Mouse (Mus musculus): ENCODE results near the gene Mef2a. TPM values are rescaled to one million over a fixed set of nuclear protein-coding genes. Genes with fewer than 3 reads are reported as not detected.

The Mef2a gene
- polyA plus RNA-seq, 1 experiment from 2014 or later = 38.4 TPM

DNA sequence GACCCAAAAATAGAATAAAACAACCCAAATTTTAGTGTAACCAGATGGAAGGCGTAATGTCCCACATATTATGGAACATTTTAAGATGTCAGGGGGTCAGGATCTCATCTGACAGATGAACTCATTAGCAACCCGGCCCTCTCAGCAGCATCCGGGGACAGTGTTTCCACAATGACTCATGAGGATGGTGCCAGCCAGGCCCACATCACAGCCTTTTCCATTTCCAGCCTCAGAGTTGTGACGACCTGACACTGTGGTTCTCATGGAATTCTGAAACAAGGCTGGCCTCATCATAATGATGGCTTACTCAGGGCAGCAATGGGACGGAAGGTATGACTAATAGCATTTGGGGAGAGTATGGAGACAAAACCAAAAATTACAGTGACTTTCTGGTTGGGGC is 18.1 kb upstream of the Mef2a start:
- no peaks in the 10 kb centered on the region for H3K4me1 ChIP-seq
- no peak overlapping the region for H3K9ac ChIP-seq
- H3K27me3 ChIP-seq (replicated peaks) = no peaks in the 10 kb centered on the region
- no peak overlapping the region for H3K4me3 ChIP-seq (replicated peaks)
- H3K36me3 ChIP-seq = no peaks in the 10 kb centered on the region
- no peak overlapping the region for H3K4me2 ChIP-seq
- ATAC-seq (ENCODE audit: insufficient read depth, low FRiP score, low read depth) = no peak
- H3K9me3 ChIP-seq = no peaks in the 10 kb centered on the region
- H3K27ac ChIP-seq = no peak overlapping the region
- 60% methylated on average over 5 of the region's 5 CpGs for WGBS

DNA sequence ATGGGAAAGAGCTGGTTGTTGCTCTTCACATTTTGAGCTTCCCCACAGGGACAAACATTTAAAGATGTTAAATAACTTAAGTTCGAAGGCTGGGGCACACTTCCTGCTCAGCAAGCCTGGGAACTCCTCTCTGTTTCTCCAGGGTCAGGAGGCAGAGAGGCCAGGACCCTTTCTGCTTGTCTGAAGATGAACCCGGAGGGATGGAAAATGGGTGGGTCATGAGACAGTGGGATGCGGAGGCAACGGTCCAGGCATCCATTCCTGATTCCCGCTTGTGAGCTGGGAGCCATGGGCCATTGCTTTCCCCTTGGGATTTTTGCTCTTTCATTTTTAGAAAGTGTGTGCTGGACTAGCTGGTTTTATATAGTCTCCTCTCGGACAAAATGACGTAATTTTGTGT is 17.4 kb upstream of the Mef2a start:
- no peaks in the 10 kb centered on the region for H3K4me1 ChIP-seq
- H3K9ac ChIP-seq = no peak overlapping the region
- H3K4me2 ChIP-seq = no peak overlapping the region
- H3K27ac ChIP-seq = no peak overlapping the region
- no peak overlapping the region for H3K4me3 ChIP-seq (replicated peaks)
- no peaks in the 10 kb centered on the region for H3K36me3 ChIP-seq
- H3K27me3 ChIP-seq (replicated peaks) = no peaks in the 10 kb centered on the region
- 69% methylated on average over 7 of the region's 7 CpGs for WGBS
- no peaks in the 10 kb centered on the region for H3K9me3 ChIP-seq
- no peak for ATAC-seq (ENCODE audit: insufficient read depth, low FRiP score, low read depth)

DNA sequence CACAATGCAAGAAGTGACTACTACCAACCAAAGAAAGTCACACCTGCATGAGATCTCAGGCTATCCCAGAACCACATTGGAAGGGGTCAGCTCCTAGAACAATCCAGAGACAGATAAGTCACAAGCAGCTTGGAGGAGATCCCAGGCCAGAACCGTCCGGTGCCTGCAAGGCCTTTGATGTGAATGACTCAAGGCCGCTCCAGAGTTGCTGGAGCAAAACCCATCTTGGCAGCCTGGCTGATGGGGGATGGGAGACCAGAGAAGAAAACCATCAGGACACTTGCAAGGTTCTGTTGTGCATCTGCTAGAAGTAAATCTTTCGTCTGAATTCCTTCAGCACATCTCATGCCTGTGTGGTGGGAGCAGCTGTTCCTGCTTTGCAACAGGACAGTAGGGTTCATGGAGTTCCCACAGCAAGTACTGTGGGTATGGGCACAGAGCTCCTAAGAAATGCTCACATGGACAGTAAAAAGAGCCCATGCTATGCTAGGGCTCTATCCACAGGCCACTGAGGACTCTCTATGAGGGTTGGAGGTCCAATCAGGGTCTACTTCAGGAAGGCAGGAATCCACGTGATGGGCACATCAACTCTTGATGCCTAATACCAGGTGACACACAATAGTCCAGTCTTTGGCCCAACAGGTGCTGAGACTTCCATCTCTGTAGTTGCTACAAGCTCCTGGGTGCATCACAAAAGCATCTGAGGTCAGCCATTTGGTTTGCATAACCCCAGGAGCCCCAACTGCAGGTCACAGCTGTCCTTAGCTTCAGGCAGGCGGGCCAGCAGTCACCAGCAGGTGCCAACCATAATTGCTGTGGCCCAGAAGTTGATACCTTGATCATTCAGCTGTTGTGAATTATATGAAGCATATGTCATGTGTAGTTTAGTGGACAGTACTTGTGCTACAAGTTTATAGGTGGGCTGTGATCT is 12.5 kb upstream of the Mef2a start:
- no peaks in the 10 kb centered on the region for H3K4me1 ChIP-seq
- no peaks in the 10 kb centered on the region for H3K9me3 ChIP-seq
- no peak overlapping the region for H3K9ac ChIP-seq
- no peak overlapping the region for H3K4me2 ChIP-seq
- no peak overlapping the region for H3K4me3 ChIP-seq (replicated peaks)
- no peaks in the 10 kb centered on the region for H3K36me3 ChIP-seq
- H3K27ac ChIP-seq = no peak overlapping the region
- WGBS = 75% methylated on average over 6 of the region's 6 CpGs
- ATAC-seq (ENCODE audit: insufficient read depth, low FRiP score, low read depth) = no peak
- no peaks in the 10 kb centered on the region for H3K27me3 ChIP-seq (replicated peaks)

DNA sequence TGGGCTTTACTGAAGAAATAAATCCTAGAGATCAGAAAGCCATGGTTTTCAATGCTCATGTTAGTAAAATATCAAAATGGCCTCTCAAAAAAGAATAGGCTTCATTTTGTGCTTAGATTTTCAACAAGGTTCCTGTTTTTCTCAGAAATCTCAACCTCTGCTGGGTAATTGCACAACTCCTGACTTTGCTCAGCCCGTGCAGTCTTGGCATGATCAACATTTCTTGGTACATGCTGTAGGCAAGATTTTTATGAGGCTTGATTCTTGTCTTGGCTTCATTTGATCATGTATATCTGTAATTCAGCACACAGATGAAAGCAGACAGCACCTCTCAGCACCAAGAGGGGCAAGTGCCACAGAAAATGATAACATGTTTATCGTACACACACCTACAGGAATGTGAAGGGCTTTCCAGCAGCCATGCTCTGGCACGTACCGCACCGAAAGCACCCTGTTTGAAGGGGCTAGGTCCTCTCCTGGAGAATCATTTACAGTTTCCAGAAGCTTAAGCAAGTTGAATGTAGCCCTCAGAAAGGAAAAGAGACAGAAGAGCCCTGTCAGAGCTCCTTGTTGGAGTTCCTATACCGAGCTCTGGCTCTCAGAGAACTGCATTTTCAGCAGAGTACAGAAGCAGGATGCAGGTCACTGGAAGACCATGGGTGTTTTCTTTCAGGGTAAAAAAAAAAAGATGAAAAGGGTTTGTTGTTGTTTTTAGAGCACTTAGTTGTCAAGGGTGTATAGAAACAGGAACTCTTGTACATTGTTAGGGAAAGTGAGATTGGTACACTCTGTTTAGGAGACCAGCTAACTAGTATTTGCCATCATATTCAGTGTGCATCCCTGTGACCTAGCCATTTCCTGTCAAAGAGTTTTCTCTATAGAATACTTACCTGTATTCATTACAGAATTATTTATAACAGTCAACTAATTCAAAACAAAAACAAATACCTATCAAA is 7.8 kb upstream of the Mef2a start:
- Histone ChIP-seq H3K4me3 (replicated peaks) (no peak overlapping the region), H3K4me2 (no peak overlapping the region), H3K27me3 (replicated peaks) (no peaks in the 10 kb centered on the region), H3K4me1 (no peaks in the 10 kb centered on the region), H3K27ac (no peak overlapping the region), H3K9me3 (no peaks in the 10 kb centered on the region), H3K36me3 (no peaks in the 10 kb centered on the region), H3K9ac (no peak overlapping the region)
- WGBS = 84% methylated on average over 6 of the region's 6 CpGs
- no peak for ATAC-seq (ENCODE audit: insufficient read depth, low FRiP score, low read depth)

DNA sequence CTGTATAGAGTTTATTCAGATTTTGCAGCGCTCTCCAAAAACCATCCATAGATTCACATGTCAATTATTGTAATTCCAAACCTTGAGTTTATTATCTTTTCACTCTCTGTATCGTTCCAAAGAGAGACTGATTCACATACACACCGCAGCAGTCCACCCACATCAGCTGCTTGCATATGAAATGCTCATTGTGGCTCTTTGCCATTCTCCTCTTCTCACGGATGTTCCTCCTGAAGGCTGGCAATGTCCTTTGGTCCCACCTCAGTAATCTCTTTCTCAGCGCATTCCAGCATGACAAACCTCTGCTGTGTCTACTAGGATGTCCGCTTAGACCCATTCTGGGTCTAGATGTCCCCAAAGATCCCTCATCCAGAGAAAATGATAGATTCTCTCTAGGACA is 4.1 kb upstream of the Mef2a start:
- no peak for ATAC-seq (ENCODE audit: insufficient read depth, low FRiP score, low read depth)

DNA sequence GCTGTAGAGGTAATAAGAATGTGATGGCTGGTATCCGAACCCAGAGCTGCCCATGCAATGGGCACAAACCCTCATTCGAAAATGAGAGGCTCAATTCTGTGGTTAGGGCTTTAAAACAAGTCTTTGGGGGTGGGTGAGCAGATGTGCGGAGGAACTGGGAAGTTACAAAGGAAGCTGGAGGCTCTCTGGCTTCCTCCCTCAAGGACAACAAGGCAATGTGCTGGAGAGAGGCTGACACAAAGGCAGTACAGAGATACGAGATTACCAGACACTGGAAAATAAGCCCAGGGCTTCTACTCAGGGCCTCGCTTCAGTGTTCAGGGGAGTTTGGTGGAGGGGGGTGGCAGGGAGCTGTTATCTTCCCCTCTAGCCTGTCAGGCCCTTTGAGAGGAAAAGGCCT is 1.3 kb upstream of the Mef2a start:
- Histone ChIP-seq H3K4me2 (peak overlapping the region; percentile 93; the same call in 1 of the 2 replicates), H3K9me3 (no peaks in the 10 kb centered on the region), H3K27me3 (replicated peaks) (no peaks in the 10 kb centered on the region), H3K4me3 (replicated peaks) (no peak overlapping the region), H3K36me3 (no peaks in the 10 kb centered on the region), H3K9ac (0 out of 2 replicates have a peak overlapping the region, but pooled peaks have one; percentile 1), H3K27ac (peak overlapping the region; percentile 99), H3K4me1 (0 out of 2 replicates have a peak, but pooled peaks cover 7% of the 10 kb centered on the region)
- WGBS = 50% methylated on average over 5 of the region's 5 CpGs
- ATAC-seq (ENCODE audit: insufficient read depth, low FRiP score, low read depth) = no peak

More for the DNA sequence above, 4.1 kb upstream of the Mef2a start:
- no peak overlapping the region for H3K27ac ChIP-seq
- H3K4me2 ChIP-seq = no peak overlapping the region
- no peaks in the 10 kb centered on the region for H3K27me3 ChIP-seq (replicated peaks)
- WGBS = 81% methylated on average over 6 of the region's 6 CpGs
- H3K9me3 ChIP-seq = no peaks in the 10 kb centered on the region
- no peak overlapping the region for H3K4me3 ChIP-seq (replicated peaks)
- no peaks in the 10 kb centered on the region for H3K36me3 ChIP-seq
- H3K9ac ChIP-seq = no peak overlapping the region
- 0 out of 2 replicates have a peak, but pooled peaks cover 5% of the 10 kb centered on the region for H3K4me1 ChIP-seq

DNA sequence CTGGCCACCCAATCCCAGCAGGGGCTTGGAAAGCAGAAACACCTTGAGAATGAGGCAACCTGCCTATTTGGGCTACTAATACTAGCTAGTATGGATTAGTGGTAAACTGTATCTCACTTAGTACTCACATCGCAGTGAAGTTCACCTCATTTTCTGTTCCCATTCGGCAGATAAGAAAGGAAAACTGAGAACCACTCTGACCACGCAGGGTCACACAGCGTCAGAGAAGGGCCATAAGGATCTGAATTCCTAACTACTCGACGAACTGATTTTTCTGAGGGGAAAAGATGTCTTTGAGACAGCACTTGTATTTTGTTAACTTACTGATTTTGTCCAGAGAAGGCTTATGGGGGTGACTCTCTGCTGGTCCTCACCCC is 914 bp upstream of the Mef2a start:
- no peak for ATAC-seq (ENCODE audit: insufficient read depth, low FRiP score, low read depth)
- Histone ChIP-seq H3K4me3 (replicated peaks) (peak overlapping the region; percentile 91), H3K9ac (peak overlapping the region; percentile 97), H3K27me3 (replicated peaks) (no peaks in the 10 kb centered on the region), H3K27ac (peak overlapping the region; percentile 99), H3K36me3 (no peaks in the 10 kb centered on the region), H3K9me3 (no peaks in the 10 kb centered on the region), H3K4me1 (peaks cover 7% of the 10 kb centered on the region; the same call in 1 of the 2 replicates), H3K4me2 (peak overlapping the region; percentile 93)
- 26% methylated on average over 6 of the region's 6 CpGs for WGBS

DNA sequence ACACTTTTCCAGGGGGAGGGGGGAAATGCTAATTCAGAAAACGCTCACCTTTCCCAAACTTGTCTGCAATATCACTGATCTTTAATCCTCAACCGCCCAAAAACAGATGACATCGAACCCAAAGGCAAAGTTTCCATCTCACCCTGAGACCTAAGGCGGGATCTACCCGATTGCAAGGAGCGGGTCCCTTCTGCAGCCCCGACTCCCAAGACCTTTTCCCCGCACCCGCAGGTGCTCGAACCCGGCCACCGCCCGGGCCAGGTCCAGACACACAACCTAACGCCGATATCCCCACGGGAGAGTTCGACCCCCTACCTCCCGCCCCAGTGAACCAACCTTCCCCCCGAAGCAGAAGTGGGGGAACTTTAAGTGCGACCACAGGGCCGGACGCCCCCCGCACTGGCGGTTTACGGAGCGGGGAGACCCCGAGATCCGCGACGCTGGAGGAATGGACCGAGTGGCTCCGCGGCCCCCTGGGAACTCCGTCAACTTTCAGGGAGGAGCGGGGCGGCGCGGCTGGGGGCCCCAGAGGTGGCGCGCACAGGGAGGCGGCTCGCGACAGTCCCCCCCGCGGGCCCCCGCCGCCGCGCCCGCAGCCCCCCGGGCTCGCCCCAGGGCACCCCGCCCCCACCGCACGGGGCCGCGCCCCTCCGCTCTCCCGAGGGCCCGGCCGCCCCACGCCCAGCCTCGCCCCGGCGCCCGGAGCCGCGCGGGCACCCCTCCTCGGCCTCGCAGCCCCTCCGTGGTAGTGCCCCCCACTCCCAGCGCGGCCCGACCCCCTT is 576 bp downstream of the Mef2a start:
- Histone ChIP-seq H3K27me3 (replicated peaks) (no peaks in the 10 kb centered on the region), H3K4me1 (peaks cover 7% of the 10 kb centered on the region; the same call in 1 of the 2 replicates), H3K9ac (peak overlapping the region; percentile 97), H3K4me3 (replicated peaks) (peak overlapping the region; percentile 91), H3K4me2 (peak overlapping the region; percentile 82), H3K9me3 (no peaks in the 10 kb centered on the region), H3K27ac (peak overlapping the region; percentile 99), H3K36me3 (no peaks in the 10 kb centered on the region)
- under 1% methylated on average over 58 of the region's 75 CpGs for WGBS
- peak; percentile 55 for ATAC-seq (ENCODE audit: insufficient read depth, low FRiP score, low read depth)

DNA sequence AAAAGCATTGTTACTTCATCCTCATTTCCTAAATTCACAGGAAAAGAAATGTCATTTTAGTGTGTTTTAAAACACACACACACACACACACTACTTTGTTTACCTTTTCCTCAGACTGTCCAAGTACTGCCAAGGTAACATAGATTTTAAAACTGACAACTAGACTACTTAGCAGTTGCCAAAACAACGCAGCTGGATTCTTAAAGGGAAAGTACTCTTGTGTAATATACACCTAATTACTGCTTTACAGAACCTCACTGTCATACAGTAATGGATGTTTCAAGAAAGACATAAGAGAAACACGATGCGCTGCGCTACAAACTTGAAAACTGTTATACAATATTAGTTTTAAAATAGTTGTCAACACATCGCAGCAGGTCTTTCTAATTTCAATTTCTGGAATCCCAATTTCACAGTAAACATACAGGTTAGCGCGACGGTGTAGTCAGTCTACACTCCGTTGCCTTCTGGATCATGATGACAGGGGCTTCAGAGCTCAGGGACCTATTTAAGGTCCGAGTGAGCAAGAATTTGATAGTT is 1.2 kb downstream of the Mef2a start:
- Histone ChIP-seq H3K36me3 (no peaks in the 10 kb centered on the region), H3K9ac (peak overlapping the region; percentile 97), H3K4me1 (peaks cover 7% of the 10 kb centered on the region; the same call in 1 of the 2 replicates), H3K27ac (no peak overlapping the region; the same call in 1 of the 2 replicates), H3K4me2 (peak overlapping the region; percentile 82), H3K27me3 (replicated peaks) (no peaks in the 10 kb centered on the region), H3K9me3 (no peaks in the 10 kb centered on the region), H3K4me3 (replicated peaks) (peak overlapping the region; percentile 91)
- no peak for ATAC-seq (ENCODE audit: insufficient read depth, low FRiP score, low read depth)
- 7% methylated on average over 10 of the region's 10 CpGs for WGBS

DNA sequence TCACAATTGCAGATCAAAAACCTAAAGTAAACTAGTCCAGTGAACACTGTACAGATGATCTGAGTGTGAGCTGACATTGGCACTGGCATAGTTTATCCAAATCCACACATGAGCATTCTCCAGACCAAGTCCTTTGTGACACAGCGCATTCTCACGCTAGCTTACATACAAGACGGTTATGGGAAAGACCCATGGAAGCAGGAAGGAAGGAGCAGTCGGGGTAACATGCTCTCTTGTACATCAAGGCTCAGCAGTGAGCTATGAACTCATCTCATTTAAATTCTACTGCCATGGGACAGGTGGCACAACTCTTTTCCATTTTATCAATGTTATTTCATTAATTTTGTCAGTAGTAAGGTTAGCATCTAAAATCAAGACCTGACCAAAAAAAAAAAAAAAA is 3.0 kb downstream of the Mef2a start:
- Histone ChIP-seq H3K9ac (no peak overlapping the region), H3K27ac (no peak overlapping the region), H3K36me3 (no peaks in the 10 kb centered on the region), H3K4me2 (no peak overlapping the region), H3K4me1 (peaks cover 7% of the 10 kb centered on the region; the same call in 1 of the 2 replicates), H3K27me3 (replicated peaks) (no peaks in the 10 kb centered on the region), H3K4me3 (replicated peaks) (no peak overlapping the region), H3K9me3 (no peaks in the 10 kb centered on the region)
- 57% methylated on average over 4 of the region's 4 CpGs for WGBS
- no peak for ATAC-seq (ENCODE audit: insufficient read depth, low FRiP score, low read depth)

DNA sequence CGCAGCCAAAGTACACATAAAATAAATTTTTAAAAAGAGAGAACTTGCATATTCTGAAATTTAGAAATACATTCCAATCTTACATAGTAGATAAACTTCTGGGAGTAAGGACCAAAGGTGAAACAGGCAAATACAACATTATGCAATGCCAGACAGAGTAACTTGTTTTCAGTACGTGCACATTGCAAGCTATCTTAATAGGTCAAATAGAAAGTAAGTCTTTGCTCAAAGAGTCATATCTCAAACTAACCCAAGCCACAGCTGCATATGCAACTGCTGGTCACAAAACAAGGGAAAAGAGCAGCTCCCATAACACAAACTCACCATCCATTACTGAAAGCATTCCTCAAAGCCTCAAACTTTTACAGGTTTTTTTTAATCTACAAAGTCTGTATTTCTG is 4.3 kb downstream of the Mef2a start:
- Histone ChIP-seq H3K9ac (no peak overlapping the region), H3K27ac (no peak overlapping the region; the same call in 1 of the 2 replicates), H3K4me2 (no peak overlapping the region), H3K4me3 (replicated peaks) (no peak overlapping the region), H3K4me1 (peaks cover 2% of the 10 kb centered on the region; the same call in 1 of the 2 replicates), H3K36me3 (no peaks in the 10 kb centered on the region), H3K9me3 (no peaks in the 10 kb centered on the region), H3K27me3 (replicated peaks) (no peaks in the 10 kb centered on the region)
- ATAC-seq (ENCODE audit: insufficient read depth, low FRiP score, low read depth) = no peak
- WGBS = 80% methylated on average over 2 of the region's 2 CpGs

Data from stomach, embryonic 15.5 days (tissue).